Mouse (Mus musculus) adrenal gland, postnatal 10 days (tissue): ENCODE measurements around the gene Scaf11. TPM values are rescaled to one million over a fixed set of nuclear protein-coding genes. Genes with fewer than 3 reads are reported as not detected.

ENCODE experiments used
- DNase-seq: peaks from one replicate; pipeline ENCODE4 v3.0.0; 2021; ENCODE audit warnings: mixed read lengths
- microRNA-seq: library from miRNA; unstranded; fragments of <30 nt; microRNA quantifications from one replicate; pipeline ENCODE4 v1.2.0, GENCODE M21; 2021
- total RNA-seq, 2 experiments: library from RNA; stranded (reverse); gene quantifications; 2 replicates each; pipeline ENCODE4 v1.2.3; 2021

Scaf11 gene
- total RNA-seq, 2 experiments from 2014 or later = 65.7 to 78.4 TPM

GRCm38 (mm10) chr15:96396641-96397344, 63.9 kb downstream of the Scaf11 start:
- no peak for DNase-seq

GRCm38 (mm10) chr15:96395071-96395470, 65.6 kb downstream of the Scaf11 start:
- DNase-seq = no peak

GRCm38 (mm10) chr15:96392878-96393277, 67.8 kb downstream of the Scaf11 start:
- no peak for DNase-seq

- DNase-seq = no peak
Measured at GRCm38 (mm10) chr15:96388565-96388964, 72.1 kb downstream of the Scaf11 start.

- no peak for DNase-seq
Measured at GRCm38 (mm10) chr15:96382223-96382622, 78.4 kb downstream of the Scaf11 start.

GRCm38 (mm10) chr15:96377701-96378100, 82.9 kb downstream of the Scaf11 start:
- peak; percentile 15 for DNase-seq

- peak; percentile 51 for DNase-seq
Measured at GRCm38 (mm10) chr15:96377263-96377662, 83.4 kb downstream of the Scaf11 start.

GRCm38 (mm10) chr15:96376214-96376613, 84.4 kb downstream of the Scaf11 start:
- DNase-seq = no peak

- DNase-seq = peak; percentile 18
Measured at GRCm38 (mm10) chr15:96373161-96373560, 87.5 kb downstream of the Scaf11 start.

GRCm38 (mm10) chr15:96372628-96373027, 88.0 kb downstream of the Scaf11 start:
- no peak for DNase-seq

- DNase-seq = no peak
Measured at GRCm38 (mm10) chr15:96371311-96371710, 89.3 kb downstream of the Scaf11 start.

- DNase-seq = peak; percentile 21
Measured at GRCm38 (mm10) chr15:96366176-96366963, 94.3 kb downstream of the Scaf11 start.

- no peak for DNase-seq
Measured at GRCm38 (mm10) chr15:96365351-96365750, 95.3 kb downstream of the Scaf11 start.

Small RNA genes within 50 kb of the gene (microRNA-seq; reads per million reads assigned to microRNA genes)
- not detected for gene Gm25397

Other genes with a start within 250 kb of the Scaf11 start
- gene Arid2, start 173.3 kb downstream of the Scaf11 start, total RNA-seq = 10 to 100 TPM; 39.9 to 52.9 TPM
- gene Slc38a1, start 182.1 kb upstream of the Scaf11 start, total RNA-seq = 10 to 100 TPM; 31.9 to 40.4 TPM
- 100 to 1,000 TPM in 1 of 2 experiments, 10 to 100 TPM in 1; 99.1 to 143 TPM for gene Slc38a2, start 238.9 kb upstream of the Scaf11 start, total RNA-seq